Mouse (Mus musculus) cortical plate, adult 2 months (tissue): ENCODE data around the gene Trabd.

ENCODE experiments used
- CTCF ChIP-seq: fragments of 200-500 bp; IDR thresholded peaks from 2 replicates; pipeline ENCODE4 v1.5.1; 2011; ENCODE audit warnings: mild to moderate bottlenecking, control low read depth, low read length; ENCODE audit not compliant: insufficient read depth; ENCODE audit errors: extremely low read depth
- POLR2A ChIP-seq: fragments of 200-500 bp; IDR thresholded peaks from 2 replicates; pipeline ENCODE4 v1.6.1; 2011; ENCODE audit warnings: mild to moderate bottlenecking, low read length, control low read depth; ENCODE audit not compliant: insufficient read depth; ENCODE audit errors: extremely low read depth

- TF ChIP-seq POLR2A (no peak), CTCF (no peak)
Observed at GRCm38 (mm10) chr15:89131316-89131715, 56.4 kb downstream of the Trabd start.
